Mouse (Mus musculus) brain, embryonic 14.5 days (tissue): ENCODE results near the gene Gpr150.

Experiments
- CTCF ChIP-seq: fragments of 200-500 bp; IDR thresholded peaks from 2 replicates; pipeline ENCODE4 v1.5.1; 2012; ENCODE audit warnings: inconsistent platforms, mild to moderate bottlenecking, moderate library complexity, borderline replicate concordance; ENCODE audit not compliant: insufficient read depth, insufficient read length; ENCODE audit errors: extremely low read depth
- POLR2A ChIP-seq: fragments of 200-500 bp; IDR thresholded peaks from 2 replicates; pipeline ENCODE4 v1.6.1; 2012; ENCODE audit warnings: mild to moderate bottlenecking, inconsistent platforms, borderline replicate concordance; ENCODE audit not compliant: poor library complexity, insufficient read depth, insufficient read length, severe bottlenecking; ENCODE audit errors: extremely low read depth

- no peak for TF ChIP-seq CTCF
- TF ChIP-seq POLR2A = no peak
These were observed 5.8 kb upstream of the Gpr150 start for GRCm38 (mm10) chr13:76062569-76062968.
